Mouse (Mus musculus) megakaryocyte-erythroid progenitor cell, adult 5-6 weeks (primary cell): ENCODE results near the gene Igfbp6. TPM values are rescaled to one million over a fixed set of nuclear protein-coding genes. Genes with fewer than 3 reads are reported as not detected.

Experiments used
- ATAC-seq: replicated peaks from 2 replicates; pipeline ENCODE4 v1.8.0; 2016; ENCODE audit warnings: mild to moderate bottlenecking, inconsistent platforms; ENCODE audit not compliant: severe bottlenecking, poor library complexity, low FRiP score, low TSS enrichment
- total RNA-seq, 2 experiments: library from RNA; stranded (forward) in 1 of 2; stranded (reverse) in 1 of 2; fragments of 200-1000, 215-1000 nt in 1 of 2; fragments of >200 nt in 1 of 2; fragmentation: Nextera tagmentation in 1 of 2; gene quantifications; 2 replicates each; pipeline ENCODE4 v1.2.3; 2014 to 2017

Gene Igfbp6
- total RNA-seq, 2 experiments from 2014 or later, result not detected

- ATAC-seq, result no peak
Observed at GRCm38 (mm10) chr15:102195373-102195772, 51.2 kb downstream of the Igfbp6 start.

GRCm38 (mm10) chr15:102198841-102199240, 54.7 kb downstream of the Igfbp6 start:
- ATAC-seq, result no peak

Other genes with a start within 250 kb of the Igfbp6 start
- gene Krt4, start 219.6 kb upstream of the Igfbp6 start, total RNA-seq (2014; fragmentation: Nextera tagmentation), result not detected in 2 replicates
- not detected in 2 replicates for gene Krt4, start 219.6 kb upstream of the Igfbp6 start, total RNA-seq (2017)
- not detected in 2 replicates for gene Krt79, start 204.0 kb upstream of the Igfbp6 start, total RNA-seq (2014; fragmentation: Nextera tagmentation)
- gene Krt79, start 204.0 kb upstream of the Igfbp6 start, total RNA-seq (2017), result not detected in 2 replicates
- not detected in 2 replicates for gene Krt78, start 190.1 kb upstream of the Igfbp6 start, total RNA-seq (2014; fragmentation: Nextera tagmentation)
- not detected in 2 replicates for gene Krt78, start 190.1 kb upstream of the Igfbp6 start, total RNA-seq (2017)
- 0.17 and 1.5 TPM in 2 replicates for gene Krt8, start 139.9 kb upstream of the Igfbp6 start, total RNA-seq (2014; fragmentation: Nextera tagmentation)
- gene Krt8, start 139.9 kb upstream of the Igfbp6 start, total RNA-seq (2017), result 0.27 TPM in 1 of 2 replicates, not detected in the other
- gene Krt18, start 116.2 kb upstream of the Igfbp6 start, total RNA-seq (2014; fragmentation: Nextera tagmentation), result 8.3 TPM in 1 of 2 replicates, not detected in the other
- 7.2 and 11.5 TPM in 2 replicates for gene Krt18, start 116.2 kb upstream of the Igfbp6 start, total RNA-seq (2017)
- gene Eif4b, start 70.6 kb upstream of the Igfbp6 start, total RNA-seq (2014; fragmentation: Nextera tagmentation), result 328 and 355 TPM in 2 replicates
- 527 and 549 TPM in 2 replicates for gene Eif4b, start 70.6 kb upstream of the Igfbp6 start, total RNA-seq (2017)
- gene Tns2, start 43.9 kb upstream of the Igfbp6 start, total RNA-seq (2014; fragmentation: Nextera tagmentation), result not detected in 2 replicates
- gene Tns2, start 43.9 kb upstream of the Igfbp6 start, total RNA-seq (2017), result not detected in 2 replicates
- 19.6 and 21.5 TPM in 2 replicates for gene Spryd3, start 8.1 kb upstream of the Igfbp6 start, total RNA-seq (2014; fragmentation: Nextera tagmentation)
- 14.4 and 18.7 TPM in 2 replicates for gene Spryd3, start 8.1 kb upstream of the Igfbp6 start, total RNA-seq (2017)
- 12.8 and 15.4 TPM in 2 replicates for gene Soat2, start 6.2 kb downstream of the Igfbp6 start, total RNA-seq (2014; fragmentation: Nextera tagmentation)
- 8.9 and 11.2 TPM in 2 replicates for gene Soat2, start 6.2 kb downstream of the Igfbp6 start, total RNA-seq (2017)
- 39.8 and 65.3 TPM in 2 replicates for gene Zfp740, start 58.9 kb downstream of the Igfbp6 start, total RNA-seq (2014; fragmentation: Nextera tagmentation)
- 33.0 and 39.0 TPM in 2 replicates for gene Zfp740, start 58.9 kb downstream of the Igfbp6 start, total RNA-seq (2017)
- gene Csad, start 60.4 kb downstream of the Igfbp6 start, total RNA-seq (2014; fragmentation: Nextera tagmentation), result 9.6 and 21.4 TPM in 2 replicates
- 11.4 and 33.8 TPM in 2 replicates for gene Csad, start 60.4 kb downstream of the Igfbp6 start, total RNA-seq (2017)
- gene Itgb7, start 87.6 kb downstream of the Igfbp6 start, total RNA-seq (2014; fragmentation: Nextera tagmentation), result 13.1 and 17.0 TPM in 2 replicates
- 47.2 and 51.0 TPM in 2 replicates for gene Itgb7, start 87.6 kb downstream of the Igfbp6 start, total RNA-seq (2017)
- gene Rarg, start 113.2 kb downstream of the Igfbp6 start, total RNA-seq (2014; fragmentation: Nextera tagmentation), result 0.61 and 1.8 TPM in 2 replicates
- gene Rarg, start 113.2 kb downstream of the Igfbp6 start, total RNA-seq (2017), result 1.6 and 6.7 TPM in 2 replicates
- not detected in 2 replicates for gene Gm9918, start 126.2 kb downstream of the Igfbp6 start, total RNA-seq (2014; fragmentation: Nextera tagmentation)
- gene Gm9918, start 126.2 kb downstream of the Igfbp6 start, total RNA-seq (2017), result not detected in 2 replicates
- gene Mfsd5, start 135.1 kb downstream of the Igfbp6 start, total RNA-seq (2014; fragmentation: Nextera tagmentation), result 30.4 and 32.9 TPM in 2 replicates
- gene Mfsd5, start 135.1 kb downstream of the Igfbp6 start, total RNA-seq (2017), result 14.2 and 19.5 TPM in 2 replicates
- gene Espl1, start 151.9 kb downstream of the Igfbp6 start, total RNA-seq (2014; fragmentation: Nextera tagmentation), result 54.5 and 68.3 TPM in 2 replicates
- gene Espl1, start 151.9 kb downstream of the Igfbp6 start, total RNA-seq (2017), result 16.6 and 40.6 TPM in 2 replicates
- 210 and 293 TPM in 2 replicates for gene Pfdn5, start 181.8 kb downstream of the Igfbp6 start, total RNA-seq (2014; fragmentation: Nextera tagmentation)
- gene Pfdn5, start 181.8 kb downstream of the Igfbp6 start, total RNA-seq (2017), result 214 and 318 TPM in 2 replicates
- gene Myg1, start 187.3 kb downstream of the Igfbp6 start, total RNA-seq (2014; fragmentation: Nextera tagmentation), result 85.2 and 86.5 TPM in 2 replicates
- gene Myg1, start 187.3 kb downstream of the Igfbp6 start, total RNA-seq (2017), result 60.8 and 73.8 TPM in 2 replicates
- gene Aaas, start 206.4 kb downstream of the Igfbp6 start, total RNA-seq (2014; fragmentation: Nextera tagmentation), result 145 and 165 TPM in 2 replicates
- 179 and 207 TPM in 2 replicates for gene Aaas, start 206.4 kb downstream of the Igfbp6 start, total RNA-seq (2017)
- not detected in 2 replicates for gene Sp7, start 222.8 kb downstream of the Igfbp6 start, total RNA-seq (2014; fragmentation: Nextera tagmentation)
- gene Sp7, start 222.8 kb downstream of the Igfbp6 start, total RNA-seq (2017), result not detected in 2 replicates